Mouse (Mus musculus): ENCODE results near the gene Acot8.

The Acot8 gene

DNA sequence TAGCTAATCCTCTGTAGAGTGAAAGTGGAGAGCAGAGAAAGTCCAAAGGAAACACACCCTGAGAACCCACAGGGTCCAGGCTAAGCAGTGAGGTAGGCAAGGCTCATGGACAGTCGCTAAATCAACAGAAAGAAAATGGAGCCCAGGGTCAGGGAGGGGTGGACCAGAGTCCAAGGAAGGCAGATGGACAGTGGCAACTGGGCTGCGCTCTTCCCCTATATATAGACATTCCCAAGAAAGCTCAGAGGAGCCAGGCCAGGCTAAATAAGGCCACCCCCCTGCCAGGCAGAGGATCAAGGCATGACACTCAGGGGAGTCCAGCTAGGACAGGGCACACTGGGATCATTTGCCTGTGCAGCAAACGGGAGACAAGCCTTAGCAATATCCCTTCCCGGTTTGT is 22.8 kb downstream of the Acot8 start:
- no peak for DNase-seq (ENCODE audit: low spot score)

DNA sequence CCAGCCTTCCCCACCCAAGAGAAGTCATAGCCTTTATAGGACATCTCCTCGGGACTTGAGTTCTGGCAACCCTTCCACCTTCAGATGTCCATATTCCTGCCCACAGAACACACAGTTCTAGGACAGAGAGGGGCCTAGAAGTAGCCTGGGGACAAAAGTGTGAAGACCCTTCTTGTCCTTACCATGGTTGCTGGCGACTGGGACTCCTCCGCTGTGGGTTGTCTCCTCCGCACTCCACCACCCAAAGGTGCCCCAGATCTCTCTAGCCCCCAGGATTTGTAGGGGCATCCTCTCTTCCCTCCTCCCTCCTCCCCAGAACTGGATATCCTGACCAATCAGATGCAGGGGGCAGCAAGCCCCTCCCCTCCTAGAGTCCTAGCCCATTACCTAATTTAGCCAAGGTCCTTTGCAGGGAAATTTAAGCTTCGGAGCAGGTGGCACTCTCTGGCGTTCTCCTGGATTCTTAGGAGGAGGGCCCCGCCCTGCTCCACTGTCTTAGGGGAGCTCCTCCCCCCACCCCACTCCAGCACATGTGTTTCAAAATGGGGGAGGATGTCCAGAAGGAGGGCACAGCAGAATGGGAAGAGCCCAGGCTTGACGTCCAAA is 25.1 kb downstream of the Acot8 start, which contains the start of gene Tnnc2:
Tnnc2 (minus strand) TSS at position 487 of the 606 bp plus-strand sequence.
- no peak for DNase-seq (ENCODE audit: low spot score)

DNA sequence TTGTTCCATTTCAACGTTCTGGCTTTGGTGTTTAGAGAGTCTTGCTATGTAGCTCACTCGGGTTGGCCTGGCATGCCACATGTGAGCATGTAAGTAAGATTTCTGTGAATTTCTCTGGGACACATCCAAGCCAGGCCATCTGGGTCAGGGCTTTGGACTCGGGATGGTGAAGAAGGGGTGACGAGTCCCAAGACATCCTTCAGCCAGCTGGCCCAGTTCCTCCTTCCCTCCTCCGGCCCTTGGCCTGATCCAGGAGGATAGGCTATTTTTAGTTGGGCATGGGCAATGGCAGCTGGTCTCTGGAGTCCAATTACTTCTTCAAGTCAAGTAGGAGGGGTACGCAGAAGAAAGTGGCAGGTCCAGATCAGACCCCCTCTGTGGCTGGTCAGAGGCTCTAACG is 25.9 kb downstream of the Acot8 start:
- no peak for DNase-seq (ENCODE audit: low spot score)

DNA sequence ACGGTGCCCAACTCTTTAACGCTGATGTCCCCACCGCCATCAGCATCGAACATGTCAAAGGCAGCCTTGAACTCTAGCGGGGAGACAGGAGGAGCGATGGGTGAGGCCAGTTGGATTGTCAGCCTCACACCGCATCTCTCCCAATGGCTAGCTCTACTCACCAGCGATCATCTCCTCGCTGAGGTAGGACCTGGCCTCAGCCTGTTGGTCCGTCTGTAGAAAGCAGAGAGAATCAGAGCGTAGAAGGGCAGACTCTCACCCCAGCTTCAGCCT is 26.7 kb downstream of the Acot8 start:
- no peak for DNase-seq (ENCODE audit: low spot score)

DNA sequence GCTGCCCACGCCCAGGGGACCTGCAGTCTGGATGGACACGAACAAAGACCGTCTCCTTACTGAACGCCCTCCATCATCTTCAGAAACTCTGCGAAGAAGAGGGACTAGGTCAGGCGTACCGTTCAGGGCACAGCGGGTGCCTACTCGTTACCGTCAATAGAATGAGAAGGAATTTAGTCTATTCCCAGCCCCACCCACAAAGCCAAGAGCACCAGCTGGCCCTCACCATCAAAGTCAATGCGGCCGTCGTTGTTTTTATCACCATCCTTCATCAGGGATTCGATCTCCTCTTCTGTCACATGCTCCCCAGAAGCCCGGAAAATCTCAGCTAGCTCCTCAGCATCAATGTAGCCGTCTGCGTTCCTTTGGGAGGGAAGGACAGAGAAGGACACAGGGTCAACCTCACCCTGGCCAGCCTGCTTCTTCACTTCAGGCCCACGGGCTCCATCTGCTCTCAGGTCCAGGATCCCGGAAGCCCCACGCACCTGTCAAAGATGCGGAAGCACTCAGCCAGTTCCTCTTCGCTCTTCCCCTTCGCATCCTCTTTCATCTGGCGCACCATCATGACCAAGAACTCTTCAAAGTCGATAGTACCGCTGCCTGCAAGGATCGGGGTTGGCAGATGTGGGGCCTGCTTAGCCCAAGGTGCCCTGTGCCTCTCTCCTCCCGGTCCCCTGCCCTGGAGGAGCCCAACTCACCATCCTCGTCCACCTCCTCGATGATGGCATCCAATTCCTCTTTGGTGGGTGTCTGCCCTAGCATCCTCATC is 27.3 kb downstream of the Acot8 start:
- no peak for DNase-seq (ENCODE audit: low spot score)

DNA sequence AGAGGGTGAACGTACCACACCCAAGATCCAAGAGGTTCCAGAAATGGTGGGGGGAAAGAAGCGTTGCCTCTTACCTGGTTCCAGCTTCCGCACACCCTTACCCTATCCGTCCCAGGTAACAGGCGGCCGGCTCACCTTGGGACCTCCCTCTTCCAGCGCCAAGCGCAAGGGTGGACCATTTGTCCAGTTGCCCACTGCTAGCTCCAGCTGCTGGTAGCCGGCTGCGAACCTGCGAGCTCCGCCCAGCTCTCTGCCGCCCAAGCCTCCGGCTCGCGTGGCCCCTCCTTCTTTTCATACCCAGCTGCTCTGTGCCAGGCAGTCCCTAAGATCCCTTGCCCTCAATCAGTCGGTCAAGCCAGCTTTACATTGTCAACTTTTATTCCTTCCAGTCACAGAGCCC is 27.9 kb downstream of the Acot8 start:
- DNase-seq (ENCODE audit: low spot score) = no peak

DNA sequence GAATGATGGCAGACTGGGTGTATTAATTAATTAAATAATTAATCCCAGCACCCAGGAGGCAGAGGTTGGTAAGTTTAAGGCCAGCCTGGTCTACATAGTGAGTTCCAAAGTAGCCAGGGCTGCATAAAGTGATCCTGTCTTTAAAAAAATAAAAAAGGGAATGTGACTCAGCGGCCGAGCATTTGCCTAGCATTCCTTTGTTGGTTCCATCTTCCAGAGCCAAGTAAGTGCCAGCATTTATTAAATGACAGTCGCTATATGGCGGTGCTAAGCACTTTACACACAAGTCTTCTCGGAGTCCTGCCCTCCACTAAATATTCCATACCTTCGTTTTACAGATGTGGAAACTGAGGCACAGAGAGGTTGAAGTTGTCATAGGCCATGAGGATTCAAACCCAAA is 28.6 kb downstream of the Acot8 start:
- no peak for DNase-seq (ENCODE audit: low spot score)

DNA sequence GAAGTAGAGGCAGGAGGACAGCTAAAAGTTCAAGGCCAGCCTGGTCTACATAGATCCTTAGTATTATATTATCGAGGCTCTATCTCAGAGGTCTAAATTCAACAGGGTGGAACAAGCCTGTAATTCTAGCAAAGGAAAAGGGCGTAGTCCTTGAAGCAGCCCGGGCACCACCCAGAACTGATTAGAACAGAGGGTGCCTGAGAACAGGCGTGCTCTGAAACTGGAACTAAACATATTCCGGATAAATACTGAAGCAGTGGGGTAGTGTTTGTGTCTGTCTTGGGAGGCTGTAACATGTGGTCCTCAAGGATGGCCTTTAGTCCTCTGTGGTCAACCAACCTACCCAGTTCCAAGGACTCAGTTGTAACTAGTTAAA is 30.7 kb downstream of the Acot8 start:
- peak; percentile 69 for DNase-seq (ENCODE audit: low spot score)

DNA sequence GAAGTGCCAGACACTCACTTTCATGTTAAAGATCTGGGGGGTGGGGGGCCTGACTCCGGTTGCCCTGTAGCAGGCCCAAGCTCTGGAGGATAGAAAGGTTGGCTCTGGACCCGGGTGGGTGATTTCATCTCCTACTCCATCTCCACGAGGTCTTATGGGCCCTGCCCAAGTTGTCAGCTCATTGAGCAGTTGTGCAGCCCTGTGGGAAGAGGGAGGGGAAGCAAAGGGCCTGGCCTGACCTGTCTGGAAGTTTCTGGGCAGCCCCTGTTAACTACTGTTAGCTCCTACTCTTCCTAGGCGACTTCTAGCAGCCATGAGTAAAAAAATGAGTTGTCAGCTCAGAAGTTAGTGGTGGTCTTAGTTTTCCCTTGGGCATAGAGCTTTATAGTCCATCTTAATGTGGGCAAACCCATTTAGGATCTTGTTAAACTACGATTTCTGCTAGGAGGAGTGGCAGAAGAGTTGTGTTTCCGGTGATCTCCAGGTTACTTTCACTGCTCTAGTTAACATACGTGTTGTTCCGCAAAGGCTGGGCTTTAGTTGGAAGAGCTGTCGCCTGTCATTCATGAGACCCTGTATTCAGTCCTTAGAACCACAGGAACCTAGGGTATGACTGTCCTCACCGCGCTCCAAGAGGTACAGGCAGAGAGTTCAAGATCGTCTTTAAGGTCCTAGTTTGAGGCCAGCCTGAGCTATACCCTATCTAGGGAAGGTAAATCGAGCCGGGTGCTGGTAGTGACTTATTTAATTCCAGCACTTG is 31.3 kb downstream of the Acot8 start:
- no peak for DNase-seq (ENCODE audit: low spot score)

DNA sequence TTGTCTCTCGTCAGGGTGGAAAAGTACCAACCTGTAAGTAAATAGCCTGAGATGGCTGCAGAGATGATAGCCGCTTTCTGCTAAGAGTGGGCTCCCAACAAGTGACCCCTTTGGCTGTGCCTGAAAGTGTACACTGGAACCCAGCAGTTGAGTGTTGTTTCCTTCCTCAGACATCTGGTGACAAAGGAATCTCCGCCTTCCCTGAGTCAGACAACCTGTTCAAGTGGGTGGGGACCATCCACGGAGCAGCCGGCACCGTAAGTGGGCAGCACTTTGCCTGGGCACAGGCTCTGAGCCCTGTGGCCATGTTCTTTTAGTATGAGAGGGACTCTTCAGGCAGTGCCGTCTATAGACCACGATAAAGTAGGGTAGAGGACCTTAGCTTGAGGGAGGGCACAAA is 33.6 kb downstream of the Acot8 start:
- DNase-seq (ENCODE audit: low spot score) = no peak

DNA sequence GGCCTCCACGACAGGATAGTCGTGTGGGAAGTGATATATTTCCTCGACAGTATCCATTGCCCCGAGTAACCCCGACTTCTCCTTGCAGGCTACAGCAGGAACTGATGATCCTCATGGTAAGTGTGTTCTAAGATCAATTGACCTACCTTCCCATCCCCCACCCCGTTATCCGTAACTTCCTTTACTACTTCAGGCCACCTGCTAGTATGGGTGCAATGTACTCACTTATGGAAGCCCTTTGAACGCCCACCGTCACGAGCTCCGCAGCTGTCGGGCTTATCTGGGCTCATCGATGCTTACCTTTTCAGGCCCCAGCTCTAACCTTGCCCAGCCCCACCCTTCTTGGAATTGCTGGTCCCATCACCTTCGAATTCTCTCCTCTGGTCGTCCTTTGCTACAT is 34.4 kb downstream of the Acot8 start:
- DNase-seq (ENCODE audit: low spot score) = peak; percentile 56

DNA sequence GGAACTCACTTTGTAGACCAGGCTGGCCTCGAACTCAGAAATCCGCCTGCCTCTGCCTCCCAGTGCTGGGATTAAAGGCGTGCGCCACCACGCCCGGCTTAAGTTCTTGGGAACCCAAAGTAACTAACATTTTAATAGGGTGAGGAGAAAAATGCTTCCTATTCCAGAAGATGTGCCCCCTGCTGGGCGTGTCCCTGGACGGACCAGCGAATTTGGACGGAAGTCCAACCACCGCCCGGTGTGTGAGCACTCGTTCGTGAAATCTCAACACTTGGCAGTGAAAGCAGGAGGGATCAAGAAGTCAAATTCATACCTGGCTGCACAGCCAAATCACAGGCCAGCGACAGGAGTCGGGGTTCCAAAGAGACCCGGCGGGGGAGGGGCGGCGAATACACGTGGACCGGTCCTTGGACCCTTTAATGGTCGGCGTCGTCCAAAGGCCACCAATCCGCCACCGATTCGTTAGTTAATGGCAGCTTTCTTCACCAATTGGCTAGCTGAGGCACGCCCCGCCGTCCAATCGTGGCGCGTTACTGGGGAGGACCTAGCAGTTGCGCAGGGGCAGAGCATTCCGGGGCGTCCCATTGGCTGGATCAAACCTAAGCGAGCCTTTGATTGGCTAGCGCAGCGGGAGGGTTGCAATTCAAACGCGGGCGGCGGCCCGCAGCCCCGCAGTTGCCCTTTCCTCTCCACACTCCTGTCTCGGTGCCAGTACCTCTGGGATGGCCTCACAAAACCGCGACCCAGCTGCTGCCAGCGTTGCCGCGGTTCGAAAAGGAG is 35.2 kb downstream of the Acot8 start, which contains the start of gene Ube2c:
Ube2c (plus strand) TSS at position 641 of the 780 bp plus-strand sequence.
- peak; percentile 99 for DNase-seq (ENCODE audit: low spot score)

DNA sequence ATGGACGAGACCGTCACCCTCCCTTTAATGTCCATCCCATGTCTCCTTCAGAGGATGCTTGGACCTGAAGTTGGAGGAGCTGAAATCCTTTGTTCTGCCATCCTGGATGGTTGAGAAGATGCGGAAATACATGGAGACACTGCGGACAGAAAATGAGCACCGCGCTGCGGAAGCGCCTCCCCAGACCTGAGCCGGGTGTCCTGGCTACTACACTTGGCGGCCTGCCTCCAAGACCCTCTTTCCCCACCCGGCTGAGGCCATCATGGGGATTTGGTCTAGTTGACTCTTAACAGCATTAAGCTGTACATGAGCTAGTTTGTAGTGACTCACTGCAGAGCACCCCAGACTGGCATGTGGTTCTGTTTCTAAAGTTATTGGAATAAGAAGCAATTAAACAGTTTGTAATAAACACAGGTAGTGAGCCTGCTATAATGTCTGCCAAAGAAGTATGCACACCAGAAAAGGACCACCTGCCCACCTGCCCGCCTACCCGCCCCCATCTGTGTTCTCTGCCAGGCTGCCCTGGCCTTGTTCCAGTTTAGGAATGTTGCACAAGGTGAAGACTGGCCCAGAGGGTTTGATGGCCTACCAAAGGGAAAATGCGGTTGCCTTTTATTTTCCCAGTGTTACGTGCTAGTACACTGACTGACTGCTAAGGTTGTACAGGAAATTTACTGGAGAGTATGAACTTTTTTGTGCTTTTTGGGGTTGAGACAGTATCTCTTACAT is 36.7 kb downstream of the Acot8 start:
- no peak for DNase-seq (ENCODE audit: low spot score)

DNA sequence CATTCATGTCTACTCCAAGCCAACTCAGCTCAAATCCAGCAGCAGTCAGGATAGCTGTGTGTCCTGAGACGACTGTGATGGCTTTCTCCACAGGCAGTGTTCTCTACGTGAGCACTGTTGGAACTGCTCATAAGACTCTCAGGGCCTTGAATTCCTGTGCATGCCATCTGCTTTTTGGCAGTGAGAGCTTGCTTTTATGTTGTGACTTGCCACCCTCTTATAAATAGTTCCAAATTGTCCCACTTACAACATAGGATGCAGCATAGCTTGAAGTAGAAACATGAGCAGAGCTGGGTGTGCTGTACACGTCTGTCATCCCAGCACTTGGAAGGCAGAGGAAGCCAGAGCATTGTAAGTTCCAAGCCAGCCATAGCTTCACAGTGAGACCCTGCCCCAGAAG is 38.8 kb downstream of the Acot8 start:
- DNase-seq (ENCODE audit: low spot score) = no peak

DNA sequence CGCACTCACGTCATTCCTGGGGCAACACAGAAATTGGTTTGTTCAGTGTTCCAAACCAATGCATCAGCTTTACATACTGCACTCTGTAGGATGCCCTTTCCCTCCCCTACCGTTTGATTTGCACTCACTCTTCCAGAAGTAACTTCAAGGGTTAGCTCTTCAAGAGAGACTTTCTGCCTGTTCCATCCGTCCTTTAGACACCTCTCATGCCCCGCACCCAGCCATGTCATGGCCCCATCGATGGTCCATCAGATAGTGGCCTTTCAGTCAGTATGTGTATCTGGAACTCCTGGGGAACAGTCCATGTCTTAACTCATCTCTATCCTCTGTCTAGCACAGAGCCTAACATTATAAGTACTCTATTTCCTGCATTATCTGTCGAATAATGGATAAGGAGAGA is 42.1 kb downstream of the Acot8 start:
- DNase-seq (ENCODE audit: low spot score) = no peak

DNA sequence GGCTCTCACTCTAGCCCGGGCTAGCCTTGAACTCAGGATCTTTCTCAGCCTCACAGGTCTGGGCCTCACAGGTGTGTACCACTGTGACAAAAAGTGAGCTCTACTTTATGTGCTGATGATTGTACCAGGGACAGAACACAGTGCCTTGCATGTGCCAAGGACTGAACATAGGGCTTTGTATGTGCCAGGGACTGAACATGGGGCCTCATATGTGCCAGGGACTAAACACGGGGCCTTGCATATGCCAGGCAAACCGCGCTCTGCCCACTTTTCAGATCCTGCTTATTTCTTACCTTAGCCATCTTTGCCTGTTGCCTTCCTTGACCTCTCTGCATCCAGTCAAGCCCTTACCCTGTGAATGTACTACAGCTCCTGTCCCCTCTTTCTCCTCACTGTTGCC is 42.7 kb downstream of the Acot8 start:
- no peak for DNase-seq (ENCODE audit: low spot score)

DNA sequence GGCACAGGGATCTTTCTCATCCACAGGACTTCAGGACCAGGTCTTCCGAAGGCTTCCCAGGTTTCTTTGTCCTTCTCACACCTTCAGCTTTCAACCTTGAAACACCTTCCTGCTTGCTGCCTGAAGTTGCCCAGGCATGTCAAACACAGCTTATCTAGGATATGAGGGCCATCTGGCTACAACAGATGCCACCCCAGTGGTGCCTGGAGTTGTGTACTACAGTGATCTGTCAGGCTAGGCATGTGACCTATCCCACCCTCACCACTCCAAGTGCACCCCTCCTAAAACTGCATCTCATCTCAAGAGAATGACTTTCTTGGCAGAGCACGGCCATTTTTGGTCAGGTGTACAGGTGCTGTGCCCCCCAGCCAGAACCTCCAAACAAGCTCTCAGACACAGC is 43.2 kb downstream of the Acot8 start:
- DNase-seq (ENCODE audit: low spot score) = peak; percentile 75

DNA sequence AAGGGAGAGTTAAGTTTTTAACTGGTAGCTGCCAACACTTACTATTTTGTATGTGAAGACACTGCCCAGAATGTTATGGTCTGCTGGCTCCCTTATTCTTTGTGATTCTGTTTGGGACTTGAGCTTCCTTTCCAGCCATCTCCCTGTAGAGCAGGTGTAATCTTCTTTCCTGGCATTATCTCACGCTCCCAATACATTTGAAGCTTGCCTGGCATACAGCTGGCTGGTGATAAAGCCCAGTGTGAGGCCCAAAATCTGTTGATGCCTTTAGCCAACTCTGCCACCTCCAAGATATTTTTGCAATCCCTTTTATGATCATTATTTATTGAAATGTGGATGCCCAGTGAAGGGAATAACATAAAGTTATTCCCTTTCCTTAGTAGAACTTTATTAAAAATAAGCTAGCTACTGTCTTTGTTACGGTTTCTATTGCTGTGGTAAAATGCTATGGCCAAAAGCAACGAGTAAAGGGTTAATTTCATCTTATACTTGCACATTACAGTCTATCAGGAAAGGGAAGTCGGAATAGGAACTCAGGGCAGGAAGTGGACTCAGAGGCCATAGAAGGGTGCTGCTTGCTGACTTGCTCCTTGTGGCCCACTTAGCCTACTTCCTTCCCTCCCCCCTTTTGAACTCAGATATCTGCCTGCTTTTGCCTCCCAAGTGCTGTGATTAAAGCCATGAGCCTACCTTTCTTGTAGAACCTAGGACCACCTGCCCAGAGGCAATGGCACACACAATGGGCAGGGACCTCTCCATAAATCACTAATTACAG is 44.4 kb downstream of the Acot8 start:
- peak; percentile 79 for DNase-seq (ENCODE audit: low spot score)

DNA sequence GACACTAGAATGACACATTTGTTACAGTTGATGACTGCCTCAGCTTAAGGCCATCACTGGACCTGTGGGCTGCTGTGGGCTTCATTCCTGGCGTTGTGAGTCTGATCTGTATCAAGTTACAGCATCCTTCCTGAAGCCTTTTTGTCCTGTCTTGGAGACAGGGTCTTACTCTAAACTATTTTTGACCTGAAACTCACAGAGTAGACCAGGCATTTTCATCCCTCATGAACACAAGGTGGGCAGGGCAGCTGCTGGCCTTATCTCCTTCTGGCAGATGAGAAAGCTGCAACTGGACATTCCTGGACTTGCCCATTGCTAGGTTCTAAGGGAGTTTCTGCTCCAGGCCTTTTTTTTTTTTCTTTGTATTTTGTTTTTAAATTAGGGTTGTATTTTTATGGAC is 46.0 kb downstream of the Acot8 start:
- DNase-seq (ENCODE audit: low spot score) = peak; percentile 65

DNA sequence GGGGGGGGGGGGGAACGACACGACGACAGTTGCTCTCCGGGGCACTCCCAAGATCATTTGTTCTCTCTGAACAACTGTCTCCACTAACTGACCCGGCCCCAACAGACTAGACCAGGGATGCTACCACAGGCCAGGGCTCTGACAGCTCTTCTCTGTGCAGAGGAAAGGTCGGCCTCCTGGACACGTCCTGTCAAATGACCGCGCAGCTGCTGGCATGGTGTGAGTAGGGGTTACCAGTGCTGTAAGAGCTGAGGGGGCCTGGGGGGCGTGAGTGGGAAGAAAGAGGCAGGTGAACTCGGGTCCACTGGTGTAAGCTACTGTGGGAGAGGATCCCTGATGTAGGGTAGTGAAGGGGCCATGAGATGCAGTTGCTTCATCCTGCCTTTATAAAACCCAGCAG is 46.8 kb downstream of the Acot8 start:
- DNase-seq (ENCODE audit: low spot score) = no peak

DNA sequence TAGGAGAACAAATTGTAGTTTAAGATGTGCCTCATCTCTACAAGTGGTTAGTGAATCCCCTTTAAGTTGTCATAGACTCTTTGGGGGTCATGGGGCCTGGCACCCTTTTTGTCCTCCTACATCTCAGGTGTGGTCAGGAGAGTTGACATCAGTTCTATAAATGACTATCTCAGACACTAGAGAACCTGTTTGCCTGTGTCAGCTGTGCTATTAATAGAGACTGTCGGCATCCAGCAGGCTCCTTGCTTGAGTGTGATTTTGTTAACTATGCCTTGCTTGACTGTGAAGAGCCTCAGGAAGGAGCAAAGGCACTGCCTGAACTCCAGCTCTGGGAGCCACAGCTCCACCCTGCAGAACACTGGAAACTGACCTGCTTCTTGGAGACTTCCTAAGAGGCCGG is 49.9 kb downstream of the Acot8 start:
- no peak for DNase-seq (ENCODE audit: low spot score)
